In the genomic region with DNA sequence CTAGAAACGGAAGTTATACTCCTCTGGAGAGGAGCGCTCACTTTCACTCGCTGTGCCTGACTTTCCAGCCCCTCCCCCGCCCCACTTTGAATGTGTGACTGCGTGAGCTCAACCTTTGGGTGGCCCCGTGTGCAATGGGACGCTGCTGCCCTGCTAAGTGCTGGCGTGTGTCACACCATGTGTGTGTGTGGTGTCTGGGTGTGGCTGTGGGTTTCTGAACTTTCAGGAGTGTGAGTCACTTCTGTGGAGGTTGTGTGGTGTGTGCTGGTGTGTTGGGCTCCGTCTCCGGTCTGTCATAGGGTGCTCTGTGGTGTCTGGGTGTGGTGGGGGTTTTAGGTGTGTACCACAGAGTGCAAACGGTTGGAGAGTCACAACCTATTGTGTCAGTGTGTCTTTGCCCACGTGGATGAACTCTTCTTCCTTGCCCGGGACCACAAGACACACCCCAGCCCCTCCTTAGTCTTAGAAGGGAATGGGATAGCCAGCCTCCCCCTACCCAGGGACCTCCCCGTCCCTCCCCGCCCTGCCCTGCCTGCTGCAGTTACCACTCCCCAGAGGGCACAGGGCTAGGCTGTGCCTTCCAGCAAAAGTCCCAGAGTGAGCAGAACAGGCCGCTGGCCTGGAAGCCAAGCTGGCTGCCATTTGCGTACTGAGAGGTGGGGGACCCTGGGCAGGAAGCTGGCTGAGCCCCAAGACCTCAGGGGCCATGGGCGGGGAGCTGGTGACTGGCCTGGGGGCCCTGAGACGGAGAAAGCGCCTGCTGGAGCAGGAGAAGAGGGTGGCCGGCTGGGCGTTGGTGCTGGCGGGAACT, we compare ENCODE assay signal across 8 mouse cellular contexts. TPM values are rescaled to one million over a fixed set of nuclear protein-coding genes. Genes with fewer than 3 reads are reported as not detected.
DNase-seq lines count a peak whose midpoint lies in the region; ATAC-seq and TF ChIP-seq lines count a peak whose summit lies in the region.

Gene Kcnn4 (plus strand): TSS at position 533 of the 811 bp plus-strand sequence.

- TF ChIP-seq POLR2A in olfactory bulb, adult 2 months (IDR thresholded peaks at IDR 0.05; ENCODE audit: insufficient read depth, low read depth, low read length), result no peak

- intact Hi-C loops in heart, postnatal 10 days (cut with DNase I), result no loop called here

- 27% methylated on average over 23 of the region's 23 CpGs for WGBS in heart, embryonic 12.5 days
- 12% methylated on average over 23 of the region's 23 CpGs for WGBS in large intestine, adult 2 months
- 47% methylated on average over 23 of the region's 23 CpGs for WGBS in olfactory bulb, adult 2 months
- WGBS in forebrain, embryonic 12.5 days, result 46% methylated on average over 23 of the region's 23 CpGs

- DNase-seq in heart, postnatal 10 days, result no peak
- DNase-seq in large intestine, adult 2 months (ENCODE audit: low read depth, low spot score), result no peak
- no peak for DNase-seq in kidney, adult 11 months
- no peak for DNase-seq in embryo, embryonic 10.5 days (ENCODE audit: low spot score)

- no peak for TF ChIP-seq CTCF in E14TG2a.4 (conservative IDR thresholded peaks at IDR 0.05; ENCODE audit: low read length)
- no peak for TF ChIP-seq CTCF in olfactory bulb, adult 2 months (IDR thresholded peaks at IDR 0.05; ENCODE audit: insufficient read depth, low read depth, low read length)

- ATAC-seq in heart, embryonic 12.5 days (ENCODE audit: insufficient number of reproducible peaks, low FRiP score), result peak; percentile 57
- no peak for ATAC-seq in forebrain, embryonic 12.5 days (ENCODE audit: low FRiP score)

- H3K27me3 ChIP-seq in heart, embryonic 12.5 days (replicated peaks), result peaks cover 29% of the 10 kb centered on the region
- H3K27me3 ChIP-seq in E14TG2a.4 (ENCODE audit: insufficient read depth, low read length), result peaks cover 57% of the 10 kb centered on the region
- H3K27me3 ChIP-seq in forebrain, embryonic 12.5 days, result peaks cover 8% of the 10 kb centered on the region; the same call in 1 of the 2 replicates

- peak within 1 kb of the TSS; percentile 55 for H3K9ac ChIP-seq in heart, embryonic 12.5 days
- H3K9ac ChIP-seq in forebrain, embryonic 12.5 days, result no peak within 1 kb of the TSS

- H3K4me1 ChIP-seq in heart, embryonic 12.5 days (replicated peaks), result peaks cover 19% of the 10 kb centered on the region
- peaks cover 42% of the 10 kb centered on the region for H3K4me1 ChIP-seq in E14TG2a.4 (replicated peaks; ENCODE audit: low read depth, low read length)
- peaks cover 25% of the 10 kb centered on the region for H3K4me1 ChIP-seq in olfactory bulb, adult 2 months (ENCODE audit: control insufficient read depth, insufficient read depth, low read length)
- H3K4me1 ChIP-seq in forebrain, embryonic 12.5 days, result peaks cover 11% of the 10 kb centered on the region

- peak within 1 kb of the TSS; percentile 30 for H3K4me3 ChIP-seq in heart, embryonic 12.5 days
- peak within 1 kb of the TSS; percentile 74 for H3K4me3 ChIP-seq in E14TG2a.4 (replicated peaks; ENCODE audit: low read length)
- peak within 1 kb of the TSS; percentile 15; the same call in 1 of the 2 replicates for H3K4me3 ChIP-seq in olfactory bulb, adult 2 months (ENCODE audit: insufficient read depth, low read depth, low read length)
- H3K4me3 ChIP-seq in forebrain, embryonic 12.5 days (replicated peaks), result no peak within 1 kb of the TSS

- H3K27ac ChIP-seq in heart, embryonic 12.5 days (ENCODE audit: poor library complexity, severe bottlenecking), result peak within 1 kb of the TSS; percentile 75
- no peak within 1 kb of the TSS; the same call in 1 of the 2 replicates for H3K27ac ChIP-seq in olfactory bulb, adult 2 months (ENCODE audit: insufficient read depth, low read depth, low read length)
- H3K27ac ChIP-seq in forebrain, embryonic 12.5 days, result no peak within 1 kb of the TSS; the same call in 1 of the 2 replicates

- H3K4me2 ChIP-seq in heart, embryonic 12.5 days, result peak within 1 kb of the TSS; percentile 50
- no peak within 1 kb of the TSS for H3K4me2 ChIP-seq in forebrain, embryonic 12.5 days

- no peaks in the 10 kb centered on the region for H3K9me3 ChIP-seq in heart, embryonic 12.5 days (replicated peaks)
- H3K9me3 ChIP-seq in E14TG2a.4 (ENCODE audit: low read length), result no peaks in the 10 kb centered on the region
- no peaks in the 10 kb centered on the region for H3K9me3 ChIP-seq in forebrain, embryonic 12.5 days

- H3K36me3 ChIP-seq in heart, embryonic 12.5 days, result no peaks in the 10 kb centered on the region
- H3K36me3 ChIP-seq in E14TG2a.4 (ENCODE audit: insufficient read depth, low read length), result no peaks in the 10 kb centered on the region
- no peaks in the 10 kb centered on the region for H3K36me3 ChIP-seq in forebrain, embryonic 12.5 days (replicated peaks)

RNA-seq across cellular contexts. Expression of gene Kcnn4, which starts in this region (rescaled TPM):
- polyA plus RNA-seq in heart, embryonic 12.5 days (2016; fragmentation: Nextera tagmentation; extraction: Ambion mirVana), result 6.9 and 7.8 TPM in 2 replicates
- total RNA-seq in heart, postnatal 10 days (2021), result 1 to 10 TPM; 1.2 to 2.2 TPM
- 76.3 and 90.9 TPM in 2 replicates for polyA plus RNA-seq in large intestine, adult 2 months (2012; rRNA removed)
- not detected in 2 replicates for polyA plus RNA-seq in olfactory bulb, adult 2 months (2012; ENCODE audit: insufficient read depth, insufficient read length, low replicate concordance, missing spikeins)
- 1.1 and 1.4 TPM in 2 replicates for polyA plus RNA-seq in forebrain, embryonic 12.5 days (2016; fragmentation: Nextera tagmentation; extraction: Ambion mirVana)
